Mouse (Mus musculus) hindbrain, embryonic 16.5 days (tissue): ENCODE data around the gene Cpt1a. TPM values are rescaled to one million over a fixed set of nuclear protein-coding genes. Genes with fewer than 3 reads are reported as not detected.

ENCODE experiments used
- ATAC-seq: fragments of 200-750 bp; cut with Nextera tagmentation; 2 replicates; pipeline ENCODE4 v1.8.0; 2017; ENCODE audit warnings: moderate TSS enrichment, moderate library complexity
- H3K27ac ChIP-seq: fragments of 300-500 bp; sonication (generic); 2 replicates; pipeline ENCODE4 v1.5.1; 2014; ENCODE audit warnings: low read depth, mild to moderate bottlenecking, control low read depth, low read length, moderate library complexity
- H3K27me3 ChIP-seq: fragments of 300-500 bp; sonication (generic); replicated peaks from 2 replicates; pipeline ENCODE4 v1.6.1; 2014; ENCODE audit warnings: low read length; ENCODE audit not compliant: control insufficient read depth, insufficient read depth
- H3K36me3 ChIP-seq: fragments of 300-500 bp; sonication (generic); 2 replicates; pipeline ENCODE4 v1.6.1; 2014; ENCODE audit warnings: mild to moderate bottlenecking, low read length, moderate library complexity, mixed read lengths; ENCODE audit not compliant: control insufficient read depth, insufficient read depth
- H3K4me1 ChIP-seq: fragments of 300-500 bp; sonication (generic); 2 replicates; pipeline ENCODE4 v1.6.1; 2014; ENCODE audit warnings: low read depth, low read length; ENCODE audit not compliant: control insufficient read depth, insufficient read depth
- H3K4me2 ChIP-seq: fragments of 300-500 bp; sonication (generic); 2 replicates; pipeline ENCODE4 v1.6.1; 2014; ENCODE audit warnings: mild to moderate bottlenecking, low read length, control low read depth, moderate library complexity
- H3K4me3 ChIP-seq: fragments of 300-500 bp; sonication (generic); 2 replicates; pipeline ENCODE4 v1.5.1; 2014; ENCODE audit warnings: mild to moderate bottlenecking, low read length, control low read depth, moderate library complexity
- H3K9ac ChIP-seq: fragments of 300-500 bp; sonication (generic); 2 replicates; pipeline ENCODE4 v1.6.1; 2014; ENCODE audit warnings: low read depth, mild to moderate bottlenecking, control low read depth, low read length, moderate library complexity
- H3K9me3 ChIP-seq: fragments of 300-500 bp; sonication (generic); 2 replicates; pipeline ENCODE4 v1.6.1; 2014; ENCODE audit warnings: mild to moderate bottlenecking, low read length, moderate library complexity; ENCODE audit not compliant: control insufficient read depth
- WGBS: fragments of 180-500 bp; shearing (Covaris S2); extraction: QIAGEN DNeasy Blood & Tissue Kit; methylation state at CpG from one replicate; pipeline ENCODE4 v1.1.7; 2014; 5-methylcytosine and 5-hydroxymethylcytosine counted together
- polyA plus RNA-seq: library from polyadenylated mRNA; unstranded; fragments of >200 nt; fragmentation: Nextera tagmentation; extraction: Ambion mirVana; gene quantifications from 2 replicates; pipeline ENCODE4 v1.2.1, GENCODE M21; 2015

Gene Cpt1a
- polyA plus RNA-seq, 1 experiment from 2014 or later: 17.6 TPM

DNA sequence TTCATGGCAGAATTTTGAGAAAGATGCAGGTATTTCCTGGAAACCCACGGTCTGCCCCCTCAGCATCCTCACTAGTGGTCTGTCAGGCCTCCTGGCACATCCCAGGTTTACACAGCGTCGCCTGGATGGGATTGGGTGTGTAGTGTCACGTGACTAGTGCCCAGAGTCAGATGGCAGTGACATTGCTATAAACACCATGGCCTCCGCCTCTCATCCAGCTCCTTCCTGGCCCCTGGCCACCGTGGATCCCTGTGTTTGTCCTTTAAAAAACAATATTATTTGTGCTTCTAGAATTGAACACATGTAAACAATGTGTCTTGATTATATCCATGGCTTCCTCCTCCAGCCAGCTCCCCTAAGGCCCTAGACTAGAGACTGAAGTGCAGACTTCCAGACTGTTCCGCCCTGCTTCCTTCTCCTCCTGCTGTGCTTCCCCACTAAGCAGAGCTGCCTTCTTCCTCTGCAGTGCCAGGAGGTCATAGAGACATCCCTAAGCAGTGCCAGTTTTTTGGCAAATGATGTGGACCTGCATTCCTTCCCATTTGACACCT is 53.9 kb downstream of the Cpt1a start:
- no peak for ATAC-seq
- no peak overlapping the region for H3K27ac ChIP-seq
- WGBS: 62% methylated on average over 7 of the region's 7 CpGs
- H3K4me1 ChIP-seq: no peaks in the 10 kb centered on the region
- H3K4me2 ChIP-seq: no peak overlapping the region
- no peak overlapping the region for H3K4me3 ChIP-seq
- no peaks in the 10 kb centered on the region for H3K27me3 ChIP-seq
- H3K9me3 ChIP-seq: no peaks in the 10 kb centered on the region
- no peak overlapping the region for H3K9ac ChIP-seq
- H3K36me3 ChIP-seq: 0 out of 2 replicates have a peak, but pooled peaks cover 4% of the 10 kb centered on the region

DNA sequence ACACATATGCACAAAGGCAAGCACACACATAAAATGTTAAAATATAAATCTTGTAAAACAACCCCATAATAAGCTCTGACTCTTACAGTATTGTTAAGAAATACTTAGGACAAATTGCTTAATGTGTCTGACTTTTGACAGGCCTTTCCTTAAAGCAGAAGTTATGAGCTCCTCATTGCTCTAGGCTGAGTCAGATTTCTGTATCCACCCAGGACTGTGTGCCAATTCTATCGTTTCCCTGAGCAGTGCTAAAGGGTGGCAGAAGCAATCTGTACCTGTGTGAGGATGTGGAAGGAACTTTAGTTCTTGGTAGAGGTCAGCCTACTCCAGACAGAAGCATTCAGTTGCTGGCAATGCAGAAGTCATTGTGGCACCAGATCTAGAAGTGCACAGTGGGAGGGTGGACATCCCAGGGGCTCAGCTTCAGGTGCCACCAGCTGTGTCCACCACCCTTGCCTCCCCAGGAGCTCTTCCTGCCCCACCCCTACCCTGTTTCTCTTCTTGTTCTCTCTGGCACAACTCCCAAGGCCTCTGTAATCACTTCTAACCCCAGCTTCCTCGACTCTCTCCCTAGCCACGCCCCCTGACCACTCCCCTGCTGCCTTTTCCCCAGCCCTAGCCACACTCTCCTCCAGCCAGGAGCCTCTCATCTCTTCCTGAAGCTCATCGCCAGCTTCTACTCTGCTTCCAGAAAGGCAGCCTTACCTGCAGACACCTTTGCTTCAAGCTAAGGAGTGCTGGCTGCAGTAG is 55.0 kb downstream of the Cpt1a start:
- Histone ChIP-seq H3K4me1 (no peaks in the 10 kb centered on the region), H3K36me3 (0 out of 2 replicates have a peak, but pooled peaks cover 4% of the 10 kb centered on the region), H3K27me3 (no peaks in the 10 kb centered on the region), H3K9ac (no peak overlapping the region), H3K4me2 (no peak overlapping the region), H3K4me3 (no peak overlapping the region), H3K27ac (no peak overlapping the region), H3K9me3 (no peaks in the 10 kb centered on the region)
- 39% methylated on average over 4 of the region's 4 CpGs for WGBS
- ATAC-seq: no peak

DNA sequence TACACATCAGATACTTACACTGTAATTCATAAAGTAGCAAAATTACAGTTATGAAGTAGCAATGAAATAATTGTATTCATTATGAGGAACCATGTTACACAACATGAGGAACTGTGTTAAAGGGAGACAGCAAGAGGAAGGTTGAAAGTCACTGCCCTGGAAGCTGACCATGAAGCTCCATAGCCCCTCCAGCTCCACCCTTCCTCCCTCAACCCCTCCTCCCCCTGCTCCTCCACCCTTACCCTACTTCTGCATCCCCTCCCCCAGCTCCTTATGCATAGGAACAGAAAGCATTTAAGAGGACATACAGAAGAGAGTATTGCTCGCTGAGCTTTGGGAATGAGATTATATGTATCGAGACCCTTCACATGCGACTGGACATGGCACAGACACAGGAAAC is 56.5 kb downstream of the Cpt1a start:
- no peak for ATAC-seq
- Histone ChIP-seq H3K4me3 (no peak overlapping the region), H3K27ac (no peak overlapping the region), H3K9ac (no peak overlapping the region), H3K27me3 (no peaks in the 10 kb centered on the region), H3K9me3 (no peaks in the 10 kb centered on the region), H3K4me2 (no peak overlapping the region), H3K36me3 (0 out of 2 replicates have a peak, but pooled peaks cover 4% of the 10 kb centered on the region), H3K4me1 (no peaks in the 10 kb centered on the region)
- 93% methylated on average over 3 of the region's 3 CpGs for WGBS

DNA sequence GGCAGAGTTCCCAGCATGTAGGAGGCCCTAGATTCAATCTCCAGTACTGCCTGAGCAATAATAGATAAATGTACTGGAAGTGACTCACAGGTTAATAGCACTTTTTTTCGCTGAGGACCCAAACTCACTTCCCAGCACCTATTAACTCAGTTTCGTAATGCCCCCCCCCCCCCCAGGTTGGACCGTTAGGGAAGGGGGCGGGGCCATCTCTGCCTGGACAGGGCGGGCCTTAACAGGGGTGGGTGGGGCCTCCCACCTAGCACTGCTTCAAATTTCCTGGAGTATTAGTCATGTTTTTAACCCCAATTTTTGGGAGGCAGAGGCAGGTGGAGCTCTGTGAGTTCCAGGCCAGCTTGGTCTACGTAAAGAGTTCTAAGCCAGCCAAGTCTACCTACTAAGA is 65.9 kb downstream of the Cpt1a start:
- Histone ChIP-seq H3K4me3 (no peak overlapping the region), H3K9me3 (peaks cover 3% of the 10 kb centered on the region; the same call in 1 of the 2 replicates), H3K4me1 (peaks cover 2% of the 10 kb centered on the region; the same call in 1 of the 2 replicates), H3K9ac (no peak overlapping the region), H3K27me3 (no peaks in the 10 kb centered on the region), H3K27ac (no peak overlapping the region), H3K4me2 (no peak overlapping the region), H3K36me3 (no peaks in the 10 kb centered on the region)
- no peak for ATAC-seq
- 59% methylated on average over 5 of the region's 6 CpGs for WGBS

DNA sequence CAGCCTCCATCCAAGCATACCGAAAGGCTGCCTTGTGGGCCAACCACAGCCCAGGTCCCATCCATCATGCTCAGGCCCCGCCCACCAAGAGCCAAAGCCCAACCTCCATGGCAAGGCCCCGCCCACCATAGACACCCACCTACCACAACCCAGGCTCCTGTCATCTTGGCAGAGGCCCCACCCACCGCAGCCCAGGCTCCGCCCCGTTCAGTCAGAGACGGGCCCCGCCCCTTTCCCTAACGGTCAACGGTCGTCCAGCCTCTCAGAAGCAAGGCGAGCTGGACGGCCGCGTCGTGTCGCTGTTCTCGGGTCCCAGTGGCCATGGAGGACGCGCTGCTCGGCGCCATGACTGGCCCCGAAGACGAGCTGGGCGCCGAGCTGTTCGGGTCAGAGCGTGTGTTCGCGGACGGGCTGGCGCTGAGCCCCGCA is 66.5 kb downstream of the Cpt1a start, which contains the start of gene Tesmin:
Tesmin (plus strand) TSS at position 229 of the 429 bp plus-strand sequence.
- Histone ChIP-seq H3K4me2 (peak within 1 kb of the TSS; percentile 96), H3K9me3 (peaks cover 3% of the 10 kb centered on the region; the same call in 1 of the 2 replicates), H3K4me3 (peak within 1 kb of the TSS; percentile 59), H3K9ac (peak within 1 kb of the TSS; percentile 72), H3K27ac (peak within 1 kb of the TSS; percentile 60), H3K36me3 (no peaks in the 10 kb centered on the region), H3K4me1 (peaks cover 2% of the 10 kb centered on the region; the same call in 1 of the 2 replicates), H3K27me3 (no peaks in the 10 kb centered on the region)
- 3% methylated on average over 33 of the region's 33 CpGs for WGBS
- ATAC-seq: peak; percentile 93

DNA sequence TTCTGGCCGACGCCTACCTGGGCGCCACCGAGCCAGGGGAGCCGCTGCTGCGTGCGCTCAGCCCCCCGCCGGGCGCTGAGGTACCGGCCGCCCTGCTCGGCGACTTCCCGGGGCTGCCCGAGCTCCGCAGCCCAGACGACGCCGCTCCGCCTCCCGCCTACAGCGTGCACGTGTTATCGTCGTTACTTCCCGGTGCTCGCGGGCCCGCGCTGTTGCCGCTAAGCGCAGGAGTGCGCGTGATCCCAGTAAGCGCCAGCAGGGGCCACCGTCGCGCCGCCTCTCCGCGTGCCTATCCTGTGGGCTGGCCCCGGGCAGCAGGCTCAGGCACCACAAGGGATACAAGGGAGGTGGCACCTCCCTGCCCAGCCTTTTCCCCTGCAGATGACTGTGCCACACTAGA is 67.0 kb downstream of the Cpt1a start:
- H3K4me1 ChIP-seq: peaks cover 2% of the 10 kb centered on the region; the same call in 1 of the 2 replicates
- peak overlapping the region; percentile 72 for H3K9ac ChIP-seq
- WGBS: 0% methylated on average over 28 of the region's 43 CpGs
- ATAC-seq: peak; percentile 93
- H3K27ac ChIP-seq: peak overlapping the region; percentile 60
- H3K36me3 ChIP-seq: no peaks in the 10 kb centered on the region
- H3K9me3 ChIP-seq: peaks cover 3% of the 10 kb centered on the region; the same call in 1 of the 2 replicates
- H3K4me2 ChIP-seq: peak overlapping the region; percentile 96
- no peaks in the 10 kb centered on the region for H3K27me3 ChIP-seq
- peak overlapping the region; percentile 59 for H3K4me3 ChIP-seq

DNA sequence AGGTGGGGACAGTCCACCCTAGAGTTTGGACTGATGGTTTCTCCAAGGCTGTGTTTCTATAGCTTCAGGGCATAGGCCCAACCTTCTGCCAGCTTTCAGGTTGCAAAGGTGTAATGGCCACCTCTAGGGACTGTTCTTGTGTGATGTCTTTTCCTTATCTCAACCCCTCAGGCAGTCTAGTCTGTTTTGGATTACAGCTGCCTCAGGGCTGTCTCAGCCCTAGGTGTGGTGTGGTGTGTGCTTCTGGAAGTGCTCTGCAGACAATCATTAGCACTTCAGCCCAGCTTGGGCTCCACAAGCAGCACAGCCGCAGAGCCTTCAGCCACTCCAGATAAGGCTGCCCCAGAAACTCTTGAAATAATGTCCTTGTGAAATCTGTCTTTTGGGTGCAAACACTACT is 70.2 kb downstream of the Cpt1a start:
- 83% methylated on average over 1 of the region's 1 CpGs for WGBS
- no peaks in the 10 kb centered on the region for H3K27me3 ChIP-seq
- peaks cover 3% of the 10 kb centered on the region; the same call in 1 of the 2 replicates for H3K9me3 ChIP-seq
- peaks cover 2% of the 10 kb centered on the region; the same call in 1 of the 2 replicates for H3K4me1 ChIP-seq
- no peaks in the 10 kb centered on the region for H3K36me3 ChIP-seq
- H3K4me3 ChIP-seq: no peak overlapping the region
- no peak overlapping the region for H3K9ac ChIP-seq
- H3K4me2 ChIP-seq: no peak overlapping the region
- ATAC-seq: no peak
- no peak overlapping the region for H3K27ac ChIP-seq

DNA sequence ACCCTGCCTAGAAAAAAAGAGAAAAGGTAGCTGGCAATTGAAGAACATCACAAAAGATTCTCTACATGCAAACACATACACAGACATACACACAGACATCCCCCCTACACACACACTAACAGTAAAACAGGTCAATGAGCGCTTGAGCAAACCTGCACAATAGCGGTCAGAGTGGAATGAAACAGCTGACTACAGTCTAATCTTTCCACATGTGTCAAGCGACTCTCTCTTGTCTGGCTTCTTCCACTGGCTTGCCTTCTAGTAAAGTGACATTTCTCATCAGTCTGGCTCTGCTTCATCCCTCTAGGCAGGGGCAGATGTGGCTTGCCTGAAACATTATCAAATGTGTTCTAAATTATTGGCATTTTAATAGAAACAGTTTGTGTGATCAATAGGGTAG is 72.1 kb downstream of the Cpt1a start:
- no peak overlapping the region for H3K4me2 ChIP-seq
- peaks cover 3% of the 10 kb centered on the region; the same call in 1 of the 2 replicates for H3K9me3 ChIP-seq
- no peaks in the 10 kb centered on the region for H3K36me3 ChIP-seq
- peaks cover 2% of the 10 kb centered on the region; the same call in 1 of the 2 replicates for H3K4me1 ChIP-seq
- 83% methylated on average over 3 of the region's 3 CpGs for WGBS
- no peak overlapping the region for H3K27ac ChIP-seq
- ATAC-seq: no peak
- no peak overlapping the region for H3K4me3 ChIP-seq
- no peak overlapping the region for H3K9ac ChIP-seq
- no peaks in the 10 kb centered on the region for H3K27me3 ChIP-seq

DNA sequence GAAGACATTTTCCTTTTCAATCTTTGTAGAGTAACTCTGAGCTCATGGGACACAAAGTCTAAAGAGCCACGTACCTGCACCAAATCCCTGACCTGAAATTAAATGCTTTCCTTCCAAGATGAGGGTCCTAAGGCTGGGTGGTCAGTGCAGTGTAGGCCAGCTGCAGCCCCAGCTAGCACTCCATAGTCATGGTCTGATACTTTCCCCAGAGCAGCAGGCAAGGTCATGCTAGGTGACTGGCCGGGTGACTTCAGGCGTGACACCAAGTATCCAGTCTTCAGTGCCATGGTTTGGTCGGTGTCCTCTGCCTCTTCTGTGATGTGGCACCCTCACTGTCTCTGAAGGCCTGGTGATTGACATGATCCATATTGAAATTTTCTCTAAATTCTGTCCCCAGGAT is 77.9 kb downstream of the Cpt1a start:
- Histone ChIP-seq H3K27ac (no peak overlapping the region), H3K27me3 (no peaks in the 10 kb centered on the region), H3K4me1 (peaks cover 3% of the 10 kb centered on the region; the same call in 1 of the 2 replicates), H3K36me3 (no peaks in the 10 kb centered on the region), H3K4me3 (no peak overlapping the region), H3K4me2 (no peak overlapping the region), H3K9me3 (no peaks in the 10 kb centered on the region), H3K9ac (no peak overlapping the region)
- WGBS: 90% methylated on average over 4 of the region's 4 CpGs
- no peak for ATAC-seq
